In the genomic region with DNA sequence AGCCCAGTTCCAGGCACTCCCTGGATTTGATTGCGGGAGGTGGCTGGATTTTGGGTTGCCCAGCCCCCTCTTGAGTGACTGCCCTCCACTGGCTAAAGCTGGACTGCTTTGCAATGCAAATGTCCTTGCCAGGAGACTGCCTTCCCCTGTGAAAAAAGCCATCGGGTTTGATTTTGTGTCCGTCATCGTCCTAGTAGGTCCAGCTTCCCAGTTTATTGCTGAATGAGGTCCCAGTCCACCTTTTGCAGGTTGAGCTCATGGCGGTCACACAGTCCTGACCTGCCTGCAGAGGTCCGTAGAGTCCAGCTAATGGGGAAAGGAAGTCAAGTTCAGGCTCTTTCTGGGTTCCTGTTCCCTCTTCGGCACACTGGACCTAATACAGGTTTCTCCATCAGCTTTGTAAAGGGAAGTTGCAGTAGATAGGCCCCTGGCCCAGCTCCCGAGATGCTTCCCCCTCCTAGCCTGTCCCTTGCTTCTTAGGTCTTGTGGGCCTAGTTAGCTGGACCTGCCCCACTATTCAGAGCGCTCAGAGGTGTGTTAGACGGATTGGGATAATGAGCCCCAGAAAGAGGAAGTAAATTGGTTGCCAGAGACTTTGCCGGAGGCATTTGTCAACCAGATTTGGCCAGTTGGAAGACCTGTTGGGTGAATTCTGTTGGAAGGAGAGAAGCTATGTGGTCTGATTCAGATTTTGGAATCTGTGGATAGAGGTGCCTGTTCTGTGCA, we compare ENCODE assay signal across 1 mouse cellular context.
TF ChIP-seq lines count a peak whose summit lies in the region.

No protein-coding gene starts in this region.

TF ChIP-seq in myocyte, 11 proteins besides CTCF, POLR2A, EP300 and RAD21:
- no peak for TF ChIP-seq SRF (IDR thresholded peaks at IDR 0.05; ENCODE audit: control insufficient read depth, insufficient read length, low read depth)
- TF ChIP-seq MYOD1 (IDR thresholded peaks at IDR 0.05; ENCODE audit: control insufficient read depth in 1 of 3, insufficient read length in 2 of 3, low read depth in 2 of 3) = no peak
- TF ChIP-seq MAX (IDR thresholded peaks at IDR 0.05; ENCODE audit: low read depth) = no peak
- no peak for TF ChIP-seq E2F4 (IDR thresholded peaks at IDR 0.05; ENCODE audit: insufficient read depth)
- no peak for TF ChIP-seq CEBPB (IDR thresholded peaks at IDR 0.05; ENCODE audit: insufficient read depth, poor library complexity, severe bottlenecking)
- TF ChIP-seq TCF12 (IDR thresholded peaks at IDR 0.05; ENCODE audit: insufficient read depth, poor library complexity, severe bottlenecking) = no peak
- TF ChIP-seq USF1 (IDR thresholded peaks at IDR 0.05; ENCODE audit: low read depth) = no peak
- TF ChIP-seq MYOG (IDR thresholded peaks at IDR 0.05; ENCODE audit: control insufficient read depth in 1 of 3, insufficient read depth in 1 of 3, insufficient read length in 2 of 3, low read depth in 2 of 3) = no peak
